Mouse (Mus musculus): ENCODE measurements at regions not wholly inside any gene's neighbourhood (a gene's known extent, or its start where the extent isn't known, plus 50 kb on each side); places are given as distances from the start of the nearest gene placed in this dataset.
"Not testable (repeated sequence)": the region's sequence is repeated elsewhere in the genome, so short reads cannot be mapped to it uniquely, and the experiment has no call there.

DNA sequence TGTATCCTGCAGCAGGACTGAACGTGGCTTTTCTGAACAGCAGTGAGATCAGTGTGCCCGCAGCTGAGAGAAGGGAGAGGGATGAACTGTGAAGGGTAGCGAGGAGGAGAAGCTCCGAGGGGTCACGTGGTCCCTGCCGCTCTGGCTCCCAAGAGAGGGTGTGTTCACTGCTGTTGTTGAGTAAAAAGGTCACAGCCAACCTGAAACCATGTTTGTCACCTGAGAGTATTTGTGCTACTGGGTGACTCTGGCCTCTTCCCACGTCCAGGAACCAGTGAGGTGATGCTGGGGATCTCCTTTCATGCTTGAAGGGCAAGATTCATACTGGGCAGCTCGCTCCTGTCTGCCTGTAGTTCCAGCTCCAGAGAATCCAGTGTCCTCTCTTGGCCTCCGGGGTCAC, 135.4 kb upstream of the Sulf2 start:
- no peak for ATAC-seq (ENCODE audit: insufficient number of reproducible peaks, low FRiP score, low TSS enrichment, low read depth)
- Histone ChIP-seq H3K27ac (replicated peaks) (no peak overlapping the region), H3K4me2 (replicated peaks) (no peak overlapping the region), H3K9ac (no peak overlapping the region), H3K4me3 (replicated peaks) (no peak overlapping the region), H3K27me3 (no peaks in the 10 kb centered on the region), H3K9me3 (replicated peaks) (no peaks in the 10 kb centered on the region), H3K4me1 (peaks cover 30% of the 10 kb centered on the region), H3K36me3 (no peaks in the 10 kb centered on the region)
- WGBS: 28% methylated on average over 9 of the region's 9 CpGs

DNA sequence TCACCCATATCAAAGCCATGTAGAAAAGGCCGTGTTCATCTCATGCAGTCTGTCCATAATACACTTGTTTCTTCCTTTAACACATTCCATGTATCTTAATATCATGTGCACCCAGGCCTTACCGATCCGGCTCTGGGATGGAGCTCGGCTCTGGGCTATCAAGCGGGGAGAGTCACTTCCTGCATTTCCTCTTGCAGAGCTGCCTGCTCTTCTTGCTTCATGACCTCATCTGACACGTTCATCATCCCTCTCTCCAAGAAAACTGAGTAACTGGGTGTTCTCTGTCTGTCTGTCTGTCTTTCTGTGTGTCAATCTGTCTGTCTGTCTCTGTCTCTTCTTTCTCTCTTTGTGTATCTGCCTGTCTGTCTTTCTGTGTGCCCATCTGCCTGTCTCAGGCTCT, 133.7 kb upstream of the Sulf2 start:
- Histone ChIP-seq H3K4me2 (replicated peaks) (no peak overlapping the region), H3K4me3 (replicated peaks) (no peak overlapping the region), H3K9me3 (replicated peaks) (no peaks in the 10 kb centered on the region), H3K9ac (no peak overlapping the region), H3K36me3 (no peaks in the 10 kb centered on the region), H3K27me3 (no peaks in the 10 kb centered on the region), H3K4me1 (peaks cover 17% of the 10 kb centered on the region), H3K27ac (replicated peaks) (no peak overlapping the region)
- WGBS: 71% methylated on average over 6 of the region's 6 CpGs
- no peak for ATAC-seq (ENCODE audit: insufficient number of reproducible peaks, low FRiP score, low TSS enrichment, low read depth)

DNA sequence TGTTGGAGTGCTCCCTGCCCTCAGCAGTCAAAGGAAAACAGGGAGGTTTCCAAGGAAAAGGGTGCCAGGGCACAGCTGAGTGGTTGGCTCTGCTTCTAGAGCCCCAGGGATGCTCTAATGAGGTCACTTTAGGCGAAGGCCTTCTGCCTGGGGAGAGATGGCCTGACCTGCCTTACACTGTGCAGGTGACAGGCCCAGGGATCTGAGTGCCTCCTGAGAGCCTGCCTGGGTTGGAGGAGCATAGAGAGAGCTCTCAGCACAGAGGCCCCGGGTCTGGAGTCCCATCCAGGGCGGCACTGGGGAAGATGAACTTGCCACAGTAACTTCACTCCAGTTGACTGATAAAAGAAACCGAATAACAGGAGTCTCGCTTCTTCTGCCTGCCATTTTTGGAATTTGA, 125.7 kb upstream of the Sulf2 start:
- not testable (repeated sequence) for H3K27ac ChIP-seq (replicated peaks); H3K4me1 ChIP-seq; H3K9me3 ChIP-seq (replicated peaks); H3K4me3 ChIP-seq (replicated peaks); H3K9ac ChIP-seq; H3K27me3 ChIP-seq; ATAC-seq (ENCODE audit: insufficient number of reproducible peaks, low FRiP score, low TSS enrichment, low read depth); H3K4me2 ChIP-seq (replicated peaks); H3K36me3 ChIP-seq
- no CpG with 5 or more reads among the region's 5 CpGs for WGBS

DNA sequence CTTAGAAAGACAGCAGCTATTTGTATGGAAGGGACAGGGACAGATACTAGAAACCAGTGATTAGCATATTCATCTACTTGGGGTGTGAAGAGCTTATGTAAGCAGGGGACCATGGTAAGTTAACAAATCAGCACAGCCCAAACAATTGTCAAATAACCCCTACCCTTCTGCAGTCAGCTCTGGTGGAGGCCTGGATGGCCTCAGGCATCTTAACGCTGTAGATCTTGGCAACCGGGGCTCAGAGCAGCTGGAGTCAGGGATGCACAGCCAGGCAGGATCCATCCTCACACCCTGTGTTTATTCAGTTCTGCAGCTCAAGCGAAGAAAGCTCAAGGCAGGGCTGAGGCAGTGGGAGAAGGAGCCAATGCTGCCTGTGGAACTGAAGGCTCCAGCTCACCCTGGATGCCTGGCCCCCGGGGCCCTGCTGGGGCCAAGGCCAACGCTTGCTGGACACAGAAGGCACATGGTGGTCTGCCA, 125.2 kb upstream of the Sulf2 start:
- Histone ChIP-seq H3K9me3 (replicated peaks) (no peaks in the 10 kb centered on the region), H3K4me3 (replicated peaks) (no peak overlapping the region), H3K4me1 (no peaks in the 10 kb centered on the region), H3K36me3 (no peaks in the 10 kb centered on the region), H3K9ac (no peak overlapping the region), H3K27me3 (no peaks in the 10 kb centered on the region), H3K27ac (replicated peaks) (no peak overlapping the region), H3K4me2 (replicated peaks) (no peak overlapping the region)
- WGBS: 35% methylated on average over 5 of the region's 5 CpGs
- no peak for ATAC-seq (ENCODE audit: insufficient number of reproducible peaks, low FRiP score, low TSS enrichment, low read depth)

DNA sequence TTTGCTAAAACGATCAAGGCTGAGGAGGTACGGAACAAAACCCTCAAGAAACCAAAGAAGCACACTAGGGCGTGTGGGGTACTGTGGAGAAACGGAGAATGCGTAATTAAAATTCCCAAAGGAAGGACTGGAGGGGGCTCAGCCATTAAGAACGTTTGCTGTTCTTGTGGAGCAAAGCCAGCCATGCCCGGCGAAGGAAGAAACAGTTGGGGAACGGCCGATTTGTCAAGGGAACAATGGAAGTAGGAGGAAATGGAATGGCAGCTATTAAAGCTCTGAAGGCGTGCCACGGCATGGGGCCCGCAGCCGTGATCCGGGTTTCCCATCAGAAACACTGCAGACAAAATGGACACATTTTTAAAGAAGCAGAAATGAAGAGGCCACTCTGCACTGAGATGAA, 124.2 kb upstream of the Sulf2 start:
- WGBS: 79% methylated on average over 15 of the region's 15 CpGs
- Histone ChIP-seq H3K4me3 (replicated peaks) (no peak overlapping the region), H3K9me3 (replicated peaks) (no peaks in the 10 kb centered on the region), H3K27me3 (no peaks in the 10 kb centered on the region), H3K27ac (replicated peaks) (no peak overlapping the region), H3K36me3 (no peaks in the 10 kb centered on the region), H3K9ac (no peak overlapping the region), H3K4me1 (no peaks in the 10 kb centered on the region), H3K4me2 (replicated peaks) (no peak overlapping the region)
- no peak for ATAC-seq (ENCODE audit: insufficient number of reproducible peaks, low FRiP score, low TSS enrichment, low read depth)

DNA sequence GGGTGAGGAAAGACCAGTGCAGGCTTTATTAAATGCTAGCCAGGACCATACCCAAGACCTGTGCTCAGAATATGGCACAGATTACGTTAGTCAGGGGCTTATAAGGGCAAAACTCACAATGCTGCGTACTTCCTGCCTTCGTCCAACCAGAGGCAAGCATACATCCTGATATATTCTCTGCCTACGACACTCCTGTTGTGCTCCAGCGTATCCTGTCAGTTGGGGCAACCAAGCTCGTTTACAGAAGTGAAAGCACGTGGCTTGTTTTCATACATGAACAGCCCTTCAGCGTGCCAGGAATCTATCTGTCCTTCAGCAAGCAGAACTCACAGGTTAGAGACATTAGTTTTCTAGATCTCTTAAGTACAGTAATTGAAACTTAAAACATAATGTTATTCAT, 119.9 kb upstream of the Sulf2 start:
- H3K9ac ChIP-seq: no peak overlapping the region
- no peak for ATAC-seq (ENCODE audit: insufficient number of reproducible peaks, low FRiP score, low TSS enrichment, low read depth)
- no peak overlapping the region for H3K4me3 ChIP-seq (replicated peaks)
- no peaks in the 10 kb centered on the region for H3K27me3 ChIP-seq
- WGBS: 81% methylated on average over 8 of the region's 8 CpGs
- H3K9me3 ChIP-seq (replicated peaks): no peaks in the 10 kb centered on the region
- no peaks in the 10 kb centered on the region for H3K36me3 ChIP-seq
- no peak overlapping the region for H3K4me2 ChIP-seq (replicated peaks)
- H3K4me1 ChIP-seq: peaks cover 17% of the 10 kb centered on the region
- H3K27ac ChIP-seq (replicated peaks): no peak overlapping the region

DNA sequence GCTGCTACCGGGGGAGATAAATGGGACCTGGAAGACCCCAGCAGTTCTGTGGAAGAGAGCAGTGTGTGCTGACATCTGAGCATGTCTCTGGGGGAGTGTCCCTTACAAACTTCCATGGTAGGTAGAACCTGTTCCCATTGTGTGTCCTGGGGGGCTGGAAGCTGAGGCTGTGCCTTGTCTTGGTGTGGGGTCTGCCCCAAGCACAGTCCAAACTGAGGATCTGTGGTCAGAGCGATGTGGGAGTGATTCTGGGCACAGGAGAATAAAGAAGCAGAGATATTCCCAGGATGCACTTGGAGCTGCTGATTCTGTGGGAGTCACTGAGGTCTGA, 118.5 kb upstream of the Sulf2 start:
- 66% methylated on average over 2 of the region's 2 CpGs for WGBS
- no peaks in the 10 kb centered on the region for H3K9me3 ChIP-seq (replicated peaks)
- no peak overlapping the region for H3K4me3 ChIP-seq (replicated peaks)
- no peak overlapping the region for H3K27ac ChIP-seq (replicated peaks)
- ATAC-seq (ENCODE audit: insufficient number of reproducible peaks, low FRiP score, low TSS enrichment, low read depth): no peak
- H3K36me3 ChIP-seq: no peaks in the 10 kb centered on the region
- H3K4me2 ChIP-seq (replicated peaks): no peak overlapping the region
- H3K9ac ChIP-seq: no peak overlapping the region
- no peaks in the 10 kb centered on the region for H3K27me3 ChIP-seq
- H3K4me1 ChIP-seq: peaks cover 17% of the 10 kb centered on the region

DNA sequence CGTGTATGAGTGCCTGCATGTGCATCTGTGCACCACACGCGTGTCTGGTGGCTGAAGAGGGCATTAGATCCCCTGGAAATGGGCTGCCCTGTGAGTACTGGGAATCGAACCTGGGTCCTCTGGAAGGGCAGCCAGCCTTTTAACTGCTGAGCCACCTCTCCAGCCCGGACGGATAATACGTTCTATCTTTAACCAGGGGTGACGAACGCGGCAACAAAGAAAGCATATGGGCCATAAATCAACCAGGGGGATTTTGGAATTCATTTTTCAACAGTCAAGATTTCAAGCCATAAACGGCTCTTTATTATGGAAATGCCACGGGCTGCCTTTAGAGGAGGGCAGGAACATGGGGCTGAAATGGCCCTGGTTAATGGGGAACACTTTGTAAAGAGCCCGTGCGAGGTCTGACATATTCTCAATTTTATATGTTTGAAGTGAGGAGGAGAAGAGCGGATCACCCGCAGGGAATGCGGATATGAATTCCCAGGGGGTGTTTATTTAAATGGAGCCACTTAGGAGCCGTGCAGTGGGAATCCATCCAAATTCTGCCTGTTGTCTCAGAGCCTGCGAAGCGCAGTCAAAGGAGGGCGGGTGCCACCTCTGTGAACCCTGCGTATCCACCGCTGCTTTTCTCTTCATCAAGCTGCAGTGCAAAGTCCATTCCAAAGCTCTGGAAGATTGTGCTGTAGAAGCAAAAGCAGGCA, 118.0 kb upstream of the Sulf2 start:
- Histone ChIP-seq H3K4me1 (peaks cover 17% of the 10 kb centered on the region), H3K4me2 (replicated peaks) (no peak overlapping the region), H3K36me3 (no peaks in the 10 kb centered on the region), H3K9me3 (replicated peaks) (no peaks in the 10 kb centered on the region), H3K9ac (no peak overlapping the region), H3K27ac (replicated peaks) (no peak overlapping the region), H3K4me3 (replicated peaks) (no peak overlapping the region), H3K27me3 (no peaks in the 10 kb centered on the region)
- 48% methylated on average over 23 of the region's 23 CpGs for WGBS
- no peak for ATAC-seq (ENCODE audit: insufficient number of reproducible peaks, low FRiP score, low TSS enrichment, low read depth)

DNA sequence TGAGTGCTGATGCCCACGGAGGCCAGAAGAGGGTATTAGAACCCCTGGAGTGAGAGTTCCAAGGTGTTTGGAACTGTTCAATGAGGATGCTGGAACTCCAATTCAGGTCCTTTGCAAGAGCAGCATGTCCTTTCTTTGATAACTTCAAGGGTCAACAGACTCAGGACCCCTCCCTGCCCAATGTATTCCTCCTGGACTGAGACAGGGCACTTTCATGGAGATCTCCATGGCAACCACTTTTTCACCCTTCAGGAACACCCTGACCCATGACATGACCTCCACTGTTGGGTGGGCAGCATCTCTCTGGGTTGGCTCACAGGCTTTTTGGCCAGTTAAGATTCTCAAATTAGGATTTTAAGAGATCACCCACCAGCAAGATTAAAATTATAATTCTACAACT, 117.4 kb upstream of the Sulf2 start:
- 79% methylated on average over 1 of the region's 1 CpGs for WGBS
- no peaks in the 10 kb centered on the region for H3K9me3 ChIP-seq (replicated peaks)
- ATAC-seq (ENCODE audit: insufficient number of reproducible peaks, low FRiP score, low TSS enrichment, low read depth): no peak

DNA sequence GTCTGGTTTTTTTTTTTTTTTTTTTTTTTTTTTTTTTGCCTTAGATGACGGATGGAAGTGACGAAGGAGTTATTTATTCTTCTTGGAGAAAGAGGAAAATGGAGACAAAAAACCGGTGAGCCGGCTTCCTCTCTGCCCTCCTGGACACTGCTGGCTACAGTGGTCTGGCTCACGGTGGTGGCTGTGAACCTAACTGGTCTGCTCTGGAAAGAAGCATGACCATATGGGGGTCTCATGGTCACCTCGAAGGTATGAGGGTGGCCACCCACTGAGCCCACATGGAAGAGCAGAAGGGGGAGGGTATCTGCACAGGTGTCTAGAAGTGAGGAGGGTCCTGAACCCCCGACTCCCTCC, 116.7 kb upstream of the Sulf2 start:
- ATAC-seq (ENCODE audit: insufficient number of reproducible peaks, low FRiP score, low TSS enrichment, low read depth): no peak
- whole genome bisulfite sequencing: 75% methylated on average over 7 of the region's 7 CpGs
- H3K27ac ChIP-seq (replicated peaks): no peak overlapping the region

More for the DNA sequence above, 117.4 kb upstream of the Sulf2 start:
- Histone ChIP-seq H3K36me3 (no peaks in the 10 kb centered on the region), H3K4me2 (replicated peaks) (no peak overlapping the region), H3K9ac (no peak overlapping the region), H3K4me1 (peaks cover 17% of the 10 kb centered on the region), H3K27me3 (no peaks in the 10 kb centered on the region), H3K27ac (replicated peaks) (no peak overlapping the region), H3K4me3 (replicated peaks) (no peak overlapping the region)

DNA sequence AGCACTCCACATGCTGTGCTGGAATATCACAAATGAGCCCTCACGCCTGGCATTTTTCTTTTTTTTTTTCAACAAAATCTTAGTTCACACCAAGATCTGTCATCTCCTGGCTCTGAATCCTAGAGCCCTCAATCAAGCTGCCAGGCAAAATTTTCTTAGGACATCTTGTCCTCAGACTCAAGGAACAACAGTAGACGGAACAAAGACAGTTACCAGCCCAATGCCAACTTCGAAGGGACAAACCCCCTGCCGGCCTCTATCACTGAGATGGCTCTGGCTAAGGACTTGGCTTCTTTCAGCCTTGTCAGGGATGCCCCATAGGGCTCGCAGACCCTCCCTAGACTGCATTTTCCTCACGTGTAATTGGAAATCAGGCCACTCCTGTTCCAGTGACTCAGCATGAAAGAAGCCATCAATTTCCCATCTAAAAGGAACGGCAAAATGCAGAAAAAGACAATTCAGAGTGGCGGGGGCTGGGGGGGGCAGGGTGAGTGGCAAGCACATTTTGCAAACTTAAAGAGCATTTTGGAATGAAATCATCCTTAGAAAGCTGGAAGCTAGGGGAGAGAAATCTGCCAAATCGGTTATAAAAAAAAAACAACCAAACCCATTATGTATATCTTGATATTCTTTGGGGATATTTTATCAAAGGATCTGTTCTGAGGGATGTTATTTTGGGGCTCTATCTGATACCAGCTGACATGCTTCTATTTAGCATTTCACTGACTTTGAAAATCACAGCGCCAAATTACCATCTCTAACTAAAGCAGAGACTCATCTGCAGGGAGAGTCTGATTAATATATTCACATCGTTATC, 116.1 kb upstream of the Sulf2 start:
- 48% methylated on average over 11 of the region's 11 CpGs for WGBS
- ATAC-seq (ENCODE audit: insufficient number of reproducible peaks, low FRiP score, low TSS enrichment, low read depth): no peak

More for the DNA sequence above, 116.7 kb upstream of the Sulf2 start:
- H3K4me1 ChIP-seq: peaks cover 17% of the 10 kb centered on the region
- no peak overlapping the region for H3K4me2 ChIP-seq (replicated peaks)
- no peaks in the 10 kb centered on the region for H3K9me3 ChIP-seq (replicated peaks)
- H3K36me3 ChIP-seq: no peaks in the 10 kb centered on the region
- no peak overlapping the region for H3K9ac ChIP-seq
- H3K4me3 ChIP-seq (replicated peaks): no peak overlapping the region
- H3K27me3 ChIP-seq: no peaks in the 10 kb centered on the region

DNA sequence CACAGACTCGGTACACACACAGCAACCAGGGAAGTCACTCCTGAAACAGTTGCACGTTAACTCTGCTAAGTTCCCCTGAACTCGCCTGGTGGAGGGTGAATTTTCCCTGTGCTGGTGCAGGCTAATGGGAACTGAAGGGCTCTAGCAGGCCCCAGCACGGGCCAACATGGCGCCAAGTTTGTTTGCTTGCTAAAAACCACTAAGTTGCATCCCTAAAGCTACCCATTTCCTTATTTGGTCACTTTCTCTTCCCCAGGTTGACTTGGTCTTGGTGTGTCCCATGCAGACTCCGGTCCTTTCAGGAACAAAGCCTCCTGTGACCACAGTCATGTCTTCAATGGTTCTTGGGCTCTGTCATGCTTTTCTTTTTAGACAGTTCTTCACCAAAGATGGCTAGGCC, 114.5 kb upstream of the Sulf2 start:
- H3K4me1 ChIP-seq: peaks cover 24% of the 10 kb centered on the region
- no peaks in the 10 kb centered on the region for H3K27me3 ChIP-seq
- no peaks in the 10 kb centered on the region for H3K36me3 ChIP-seq
- 86% methylated on average over 6 of the region's 6 CpGs for WGBS
- no peak overlapping the region for H3K27ac ChIP-seq (replicated peaks)
- ATAC-seq (ENCODE audit: insufficient number of reproducible peaks, low FRiP score, low TSS enrichment, low read depth): no peak
- no peak overlapping the region for H3K4me3 ChIP-seq (replicated peaks)
- H3K9me3 ChIP-seq (replicated peaks): no peaks in the 10 kb centered on the region
- no peak overlapping the region for H3K4me2 ChIP-seq (replicated peaks)
- no peak overlapping the region for H3K9ac ChIP-seq

More for the DNA sequence above, 116.1 kb upstream of the Sulf2 start:
- Histone ChIP-seq H3K4me3 (replicated peaks) (no peak overlapping the region), H3K4me1 (peaks cover 17% of the 10 kb centered on the region), H3K9me3 (replicated peaks) (no peaks in the 10 kb centered on the region), H3K36me3 (no peaks in the 10 kb centered on the region), H3K27me3 (no peaks in the 10 kb centered on the region), H3K9ac (no peak overlapping the region), H3K4me2 (replicated peaks) (no peak overlapping the region), H3K27ac (replicated peaks) (no peak overlapping the region)
